Mouse (Mus musculus) spleen, adult 2 months (tissue): ENCODE measurements around the gene Alg9. TPM values are rescaled to one million over a fixed set of nuclear protein-coding genes. Genes with fewer than 3 reads are reported as not detected.

Source experiments
- DNase-seq, 2 experiments: peaks; one replicate each; pipeline versions ENCODE4 v3.0.0 to v3.0.0-alpha.2; 2012 to 2021; ENCODE audit warnings: low spot score in 2 of 2, low read depth in 1 of 2
- H3K27ac ChIP-seq: fragments of 200-500 bp; 2 replicates; pipeline ENCODE4 v1.5.1; 2012; ENCODE audit warnings: low read length, inconsistent platforms; ENCODE audit not compliant: insufficient read depth
- H3K27me3 ChIP-seq: fragments of 200-500 bp; 2 replicates; pipeline ENCODE4 v1.6.1; 2012; ENCODE audit warnings: mild to moderate bottlenecking, moderate library complexity, low read length, inconsistent platforms; ENCODE audit not compliant: control insufficient read depth, insufficient read depth
- H3K36me3 ChIP-seq: fragments of 200-500 bp; 2 replicates; pipeline ENCODE4 v1.6.1; 2012; ENCODE audit warnings: mild to moderate bottlenecking, low read length, inconsistent platforms; ENCODE audit not compliant: control insufficient read depth, insufficient read depth
- H3K4me1 ChIP-seq: fragments of 200-500 bp; 2 replicates; pipeline ENCODE4 v1.6.1; 2011; ENCODE audit warnings: inconsistent platforms; ENCODE audit not compliant: control insufficient read depth, insufficient read depth, insufficient read length
- H3K4me3 ChIP-seq: fragments of 200-500 bp; 2 replicates; pipeline ENCODE4 v1.5.1; 2011; ENCODE audit warnings: mild to moderate bottlenecking, inconsistent platforms; ENCODE audit not compliant: insufficient read depth, insufficient read length; ENCODE audit errors: extremely low read depth
- CTCF ChIP-seq: fragments of 200-500 bp; IDR thresholded peaks from 2 replicates; pipeline ENCODE4 v1.5.1; 2011; ENCODE audit warnings: mild to moderate bottlenecking, inconsistent platforms; ENCODE audit not compliant: insufficient read depth, insufficient read length, insufficient replicate concordance; ENCODE audit errors: extremely low read depth
- POLR2A ChIP-seq: fragments of 200-500 bp; IDR thresholded peaks from 2 replicates; pipeline ENCODE4 v1.6.1; 2011; ENCODE audit warnings: low read depth, low read length, inconsistent platforms
- WGBS: fragments of 180-500 bp; shearing (Covaris S2); methylation state at CpG from one replicate; pipeline ENCODE4 v1.1.7; 2018; 5-methylcytosine and 5-hydroxymethylcytosine counted together
- polyA plus RNA-seq: library from polyadenylated mRNA; depleted of rRNA; stranded (reverse); fragments of >200 nt; gene quantifications from 2 replicates; pipeline ENCODE4 v1.2.3, GENCODE M21; 2012; rRNA removed

Gene Alg9
- polyA plus RNA-seq, 1 experiment = 10.4 TPM

GRCm38 (mm10) chr9:50889211-50889610 lies 114.4 kb downstream of the Alg9 start:
- TF ChIP-seq POLR2A = no peak
- TF ChIP-seq CTCF = no peak
- peaks cover 5% of the 10 kb centered on the region for H3K36me3 ChIP-seq
- no peaks in the 10 kb centered on the region for H3K4me1 ChIP-seq
- 89% methylated on average over 6 of the region's 6 CpGs for WGBS
- no peak overlapping the region for H3K4me3 ChIP-seq
- H3K27ac ChIP-seq = no peak overlapping the region
- no peak for DNase-seq
- no peaks in the 10 kb centered on the region for H3K27me3 ChIP-seq

GRCm38 (mm10) chr9:50889964-50890363 lies 115.1 kb downstream of the Alg9 start:
- 80% methylated on average over 4 of the region's 4 CpGs for WGBS
- Histone ChIP-seq H3K27ac (no peak overlapping the region), H3K4me3 (no peak overlapping the region), H3K36me3 (peaks cover 5% of the 10 kb centered on the region), H3K27me3 (no peaks in the 10 kb centered on the region), H3K4me1 (no peaks in the 10 kb centered on the region)
- TF ChIP-seq CTCF = no peak
- TF ChIP-seq POLR2A = no peak
- no peak for DNase-seq

GRCm38 (mm10) chr9:50890494-50891090 lies 115.8 kb downstream of the Alg9 start:
- no peak overlapping the region for H3K27ac ChIP-seq
- WGBS = 92% methylated on average over 3 of the region's 3 CpGs
- no peak overlapping the region for H3K4me3 ChIP-seq
- no peaks in the 10 kb centered on the region for H3K27me3 ChIP-seq
- peaks cover 9% of the 10 kb centered on the region for H3K36me3 ChIP-seq
- no peak for DNase-seq
- TF ChIP-seq CTCF = no peak
- TF ChIP-seq POLR2A = no peak
- no peaks in the 10 kb centered on the region for H3K4me1 ChIP-seq

Other genes starting within 250 kb of the Alg9 start
- 27.8 and 56.4 TPM in 2 replicates for gene Pts, start 246.3 kb upstream of the Alg9 start, polyA plus RNA-seq
- gene Il18, start 220.2 kb upstream of the Alg9 start, polyA plus RNA-seq = 10.7 and 12.6 TPM in 2 replicates
- 0.54 and 0.62 TPM in 2 replicates for gene Bco2, start 219.8 kb upstream of the Alg9 start, polyA plus RNA-seq
- not detected in 2 replicates for gene Tex12, start 213.7 kb upstream of the Alg9 start, polyA plus RNA-seq
- gene Sdhd, start 171.2 kb upstream of the Alg9 start, polyA plus RNA-seq = 70.6 and 73.2 TPM in 2 replicates
- gene Timm8b, start 171.1 kb upstream of the Alg9 start, polyA plus RNA-seq = 39.0 and 67.3 TPM in 2 replicates
- gene Pih1d2, start 157.7 kb upstream of the Alg9 start, polyA plus RNA-seq = 0.07 and 0.18 TPM in 2 replicates
- 4.0 and 4.4 TPM in 2 replicates for gene Nkapd1, start 157.6 kb upstream of the Alg9 start, polyA plus RNA-seq
- gene Dlat, start 115.2 kb upstream of the Alg9 start, polyA plus RNA-seq = 4.9 and 5.2 TPM in 2 replicates
- 0.35 and 0.73 TPM in 2 replicates for gene Dixdc1, start 35.5 kb upstream of the Alg9 start, polyA plus RNA-seq
- gene 2310030G06Rik, start 28.5 kb upstream of the Alg9 start, polyA plus RNA-seq = 0.71 and 0.94 TPM in 2 replicates
- 13.5 and 19.8 TPM in 2 replicates for gene Cryab, start 23.7 kb upstream of the Alg9 start, polyA plus RNA-seq
- 5.4 and 6.0 TPM in 2 replicates for gene Hspb2, start 22.7 kb upstream of the Alg9 start, polyA plus RNA-seq
- 2.6 and 3.2 TPM in 2 replicates for gene Fdxacb1, start 6.8 kb upstream of the Alg9 start, polyA plus RNA-seq
- 9.2 and 10.5 TPM in 2 replicates for gene 1110032A03Rik, start 501 bp downstream of the Alg9 start, polyA plus RNA-seq
- 8.6 and 10.2 TPM in 2 replicates for gene Ppp2r1b, start 70.3 kb downstream of the Alg9 start, polyA plus RNA-seq
- gene Sik2, start 234.1 kb downstream of the Alg9 start, polyA plus RNA-seq = 12.5 and 19.4 TPM in 2 replicates